In the genomic region with DNA sequence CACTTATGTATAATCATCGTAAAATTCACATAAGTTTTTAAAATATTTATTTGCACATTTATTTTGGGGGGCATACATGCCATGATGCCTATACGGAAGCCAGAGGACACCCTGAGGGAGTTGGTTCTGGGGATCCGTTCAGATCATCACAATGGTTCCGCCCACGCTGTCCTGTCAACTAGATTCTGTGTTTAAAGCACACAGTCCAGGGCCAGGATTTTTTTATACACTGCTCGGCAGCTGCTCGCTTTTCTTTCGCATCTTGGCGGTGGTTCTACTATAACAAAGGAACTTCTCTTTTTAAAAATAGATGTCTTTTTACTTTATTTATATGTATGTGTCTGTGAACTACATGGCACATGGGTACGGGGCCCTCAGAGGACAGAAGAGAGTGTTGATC, we compare ENCODE assay signal across 13 mouse cellular contexts. TPM values are rescaled to one million over a fixed set of nuclear protein-coding genes. Genes with fewer than 3 reads are reported as not detected.
"Had no signal": no experiment of that assay in that cellular context is flagged by ENCODE, and none has a peak within 500 bp of the region (broad histone marks: within the 10 kb centered on the region; RNA-seq: fewer than 3 reads in every experiment).

No protein-coding gene starts in this region.

- DNase-seq: kidney, adult 11 months; kidney, adult 8-10 months; kidney, postnatal 10 days; kidney, postnatal 36 days; liver, postnatal 0 days; lung, embryonic 14.5 days; lung, postnatal 36 days; midbrain, embryonic 14.5 days; retina, postnatal 1 day; thymus, adult 2 months; thymus, postnatal 14 days; thymus, postnatal 4 days had no signal

RNA-seq across cellular contexts. Expression of gene Homer2, which starts 16.5 kb away (rescaled TPM):
- total RNA-seq: neutrophil, adult 5-6 weeks had no signal
